Mouse (Mus musculus) heart, adult 9 months (tissue): ENCODE results near the gene Cbln3.

Experiments
- DNase-seq, 2 experiments: peaks; one replicate each; pipeline ENCODE4 v3.0.0; 2022; ENCODE audit warnings: low spot score in 2 of 2

Gene Cbln3

DNA sequence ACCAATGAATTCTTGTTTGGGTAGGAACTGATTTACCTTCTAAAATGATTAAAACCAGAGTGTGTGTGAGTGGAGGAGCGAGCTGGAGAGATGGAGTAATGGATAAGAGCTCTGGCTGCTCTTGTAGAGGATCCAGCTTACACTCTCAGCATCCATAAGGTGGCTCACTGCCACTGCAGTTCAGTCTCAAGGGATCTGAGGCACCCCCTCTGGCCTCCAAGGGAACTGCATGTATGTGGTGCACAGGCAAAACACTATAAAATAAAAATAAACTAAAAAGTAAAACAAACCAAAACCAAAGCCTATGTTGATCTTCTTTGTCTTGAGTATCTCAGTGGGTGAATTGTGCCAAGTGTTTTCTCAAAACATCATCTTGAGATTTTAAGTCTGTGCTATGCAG is 4.6 kb downstream of the Cbln3 start:
- DNase-seq, result peak in 1 of 2 experiments; percentile 54

DNA sequence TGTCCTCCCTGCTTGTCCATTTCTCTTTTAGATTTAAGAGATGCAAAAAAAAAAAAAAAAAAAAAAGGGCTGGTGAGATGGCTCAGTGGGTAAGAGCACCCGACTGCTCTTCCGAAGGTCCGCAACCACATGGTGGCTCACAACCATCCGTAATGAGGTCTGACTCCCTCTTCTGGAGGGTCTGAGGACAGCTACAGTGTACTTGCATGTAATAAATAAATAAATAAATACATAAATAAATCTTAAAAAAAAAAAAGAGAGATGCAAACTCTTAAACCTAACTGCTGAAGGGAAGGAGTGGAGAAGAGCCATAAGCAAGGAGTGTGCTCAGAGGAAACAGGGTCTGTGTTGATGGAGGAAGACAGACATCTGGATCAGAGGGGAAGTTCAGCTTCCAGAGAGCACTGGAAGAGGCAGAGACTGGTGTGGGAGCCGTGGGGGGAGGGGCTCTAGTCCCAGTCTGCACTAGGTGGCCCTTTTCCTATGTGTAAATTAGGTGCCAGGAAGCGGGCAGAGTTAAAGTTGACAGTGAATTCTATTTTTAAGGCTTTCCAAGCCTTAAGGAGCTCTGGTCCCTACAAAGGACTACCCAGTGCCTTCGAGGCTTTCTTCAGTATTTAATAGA is 5.8 kb downstream of the Cbln3 start:
- no peak for DNase-seq

DNA sequence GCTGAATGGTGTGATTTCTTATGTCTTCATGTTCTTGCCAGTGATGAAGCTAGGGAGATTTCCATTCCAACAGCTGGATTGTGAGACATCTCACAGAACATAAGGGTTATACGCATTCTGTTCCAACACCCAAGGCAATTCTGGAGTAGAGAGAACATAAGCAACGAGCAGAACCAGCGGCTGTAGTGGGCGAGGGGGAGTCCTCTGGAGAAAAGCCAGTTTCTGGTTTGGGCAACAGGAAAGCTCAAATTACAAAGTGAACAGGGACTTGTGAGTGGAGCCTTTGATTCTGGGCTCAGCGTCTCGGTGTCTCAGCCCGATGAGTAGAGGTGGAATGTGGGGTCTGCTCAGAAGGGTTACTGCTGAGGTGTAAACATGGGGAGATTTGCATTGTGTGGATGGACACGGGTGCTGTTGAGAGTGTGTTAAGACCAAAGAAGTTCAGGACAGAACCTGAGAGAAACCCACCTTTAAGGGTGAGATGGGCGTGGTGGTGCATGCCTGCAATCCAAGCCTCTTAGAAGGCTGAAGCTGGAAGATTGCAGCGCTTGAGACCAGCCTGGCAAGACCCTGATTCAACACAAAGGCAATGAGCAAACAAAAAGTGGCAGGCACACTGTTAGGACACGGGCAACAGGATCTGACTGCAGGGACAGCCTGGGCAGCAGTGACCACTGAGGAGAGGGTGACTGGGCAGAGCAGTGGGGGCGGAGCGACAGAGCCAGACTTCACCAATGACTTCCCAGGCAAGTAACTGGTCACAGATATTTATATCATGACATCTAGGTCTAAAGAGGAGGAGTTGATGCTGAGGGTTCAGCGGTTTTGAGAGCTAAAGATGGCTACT is 6.5 kb downstream of the Cbln3 start:
- DNase-seq, result no peak

GRCm38 (mm10) chr14:55873714-55874683 is 10.2 kb downstream of the Cbln3 start:
- DNase-seq, result peak in 1 of 2 experiments; percentile 69

- no peak for DNase-seq
Measured at GRCm38 (mm10) chr14:55873242-55873713, 10.9 kb downstream of the Cbln3 start.

- no peak for DNase-seq
Measured at GRCm38 (mm10) chr14:55872551-55872950, 11.6 kb downstream of the Cbln3 start.

GRCm38 (mm10) chr14:55872039-55872438 is 12.2 kb downstream of the Cbln3 start:
- DNase-seq, result no peak

DNA sequence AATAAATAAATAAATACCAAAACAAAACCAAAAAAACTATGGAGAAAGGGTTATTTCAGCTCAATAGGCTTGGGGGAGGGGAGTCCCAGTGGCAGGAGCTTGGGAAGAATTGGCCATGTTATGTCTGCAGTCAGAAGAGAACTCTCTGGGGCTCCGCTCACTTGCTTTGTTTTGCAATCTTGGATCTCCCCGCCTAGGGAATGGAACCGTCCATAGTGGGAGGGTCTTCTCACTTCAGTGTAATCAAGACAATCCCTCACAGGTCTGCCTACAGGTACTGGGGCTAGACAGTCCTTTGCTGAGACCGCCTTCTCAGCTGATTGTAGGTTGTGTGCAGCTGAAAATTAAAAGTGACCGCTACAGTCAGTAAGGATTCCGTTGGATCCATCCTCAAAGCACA is 14.7 kb downstream of the Cbln3 start:
- no peak for DNase-seq

- no peak for DNase-seq
Measured at GRCm38 (mm10) chr14:55868230-55869026, 15.8 kb downstream of the Cbln3 start.

DNA sequence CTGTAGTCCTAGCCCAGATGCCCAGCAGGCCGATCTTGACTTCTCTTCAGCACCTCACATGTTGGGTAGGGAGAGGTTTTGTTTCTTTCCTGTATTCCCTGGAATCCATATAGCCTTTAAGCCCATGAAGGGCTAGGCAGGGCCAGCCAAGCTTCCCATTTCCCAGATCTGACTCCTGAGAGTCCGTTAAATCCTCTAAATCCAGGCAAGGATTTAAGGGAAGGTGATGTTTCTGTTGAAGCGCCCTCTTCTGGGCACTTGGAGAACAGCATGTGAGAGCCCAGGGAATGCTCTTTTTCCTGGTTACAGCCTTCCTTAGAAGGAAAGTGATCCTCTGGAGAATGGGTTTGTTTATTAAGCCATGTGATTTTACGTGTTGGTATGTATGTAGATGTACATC is 17.2 kb downstream of the Cbln3 start:
- DNase-seq, result peak in 1 of 2 experiments; percentile 54

DNA sequence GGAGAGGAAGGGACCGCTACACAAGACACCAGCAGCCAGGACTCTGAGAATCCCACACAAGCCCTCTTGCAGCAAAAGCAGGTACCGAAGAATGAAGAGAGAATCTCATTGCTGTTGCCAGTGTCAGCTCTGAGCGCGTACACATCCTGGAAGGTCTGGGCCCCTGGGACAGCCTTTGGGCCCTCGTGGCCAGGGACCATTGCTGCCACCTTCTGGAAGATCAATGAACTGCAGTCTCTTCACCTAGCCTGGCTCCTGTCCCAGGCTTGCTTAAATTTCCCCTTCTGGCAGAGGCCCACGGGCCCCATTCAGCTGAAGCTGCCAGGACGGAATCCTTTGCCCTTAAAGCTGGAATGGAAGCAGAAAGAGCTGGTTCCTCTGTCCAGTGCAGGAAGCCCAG is 20.4 kb downstream of the Cbln3 start:
- peak; percentile 62 to 79 for DNase-seq

DNA sequence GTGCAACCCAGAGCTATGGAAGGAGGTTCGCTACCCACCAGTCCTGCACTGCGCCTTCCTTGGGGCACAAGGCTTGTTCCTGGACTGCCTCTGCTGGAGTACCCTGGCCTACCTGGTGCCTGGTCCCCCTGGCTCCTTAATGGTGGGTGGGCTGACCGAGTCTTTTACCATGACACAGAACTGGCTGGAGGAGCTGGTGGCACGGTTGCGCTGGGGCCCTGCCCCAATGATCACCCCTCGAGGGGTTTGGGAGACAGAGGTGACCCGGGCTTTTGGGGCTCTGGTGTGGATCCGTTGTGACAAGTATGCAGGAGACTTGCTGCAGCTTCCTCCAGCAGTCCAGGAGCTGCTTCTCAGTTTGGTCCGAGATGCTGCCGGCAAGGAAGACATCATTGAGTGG is 21.2 kb downstream of the Cbln3 start:
- DNase-seq, result no peak

DNA sequence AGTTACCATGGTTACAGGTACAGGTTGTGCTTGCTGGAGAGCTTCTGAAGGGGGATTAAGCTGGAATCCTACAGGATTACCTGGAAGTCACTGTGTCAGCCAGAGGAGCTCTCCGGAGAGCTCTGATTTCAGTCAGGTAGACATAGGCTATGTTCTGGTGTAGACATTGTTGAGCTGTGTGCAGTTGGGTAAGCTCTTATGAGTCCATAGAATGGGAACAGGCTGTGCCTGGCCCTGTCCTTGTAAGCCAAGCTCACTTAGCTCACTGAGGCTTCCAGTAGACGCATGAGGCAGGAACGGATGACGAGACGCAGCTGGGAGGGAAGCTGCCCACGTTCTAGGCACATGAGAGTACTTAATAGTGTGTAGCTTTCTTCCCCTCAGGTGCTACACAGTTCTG is 22.0 kb downstream of the Cbln3 start:
- no peak for DNase-seq

- DNase-seq, result no peak
Measured at GRCm38 (mm10) chr14:55857588-55857987, 26.6 kb downstream of the Cbln3 start.

GRCm38 (mm10) chr14:55855101-55855561 is 29.1 kb downstream of the Cbln3 start:
- peak; percentile 32 to 44 for DNase-seq

- DNase-seq, result no peak
Measured at GRCm38 (mm10) chr14:55854406-55855100, 29.6 kb downstream of the Cbln3 start.

DNA sequence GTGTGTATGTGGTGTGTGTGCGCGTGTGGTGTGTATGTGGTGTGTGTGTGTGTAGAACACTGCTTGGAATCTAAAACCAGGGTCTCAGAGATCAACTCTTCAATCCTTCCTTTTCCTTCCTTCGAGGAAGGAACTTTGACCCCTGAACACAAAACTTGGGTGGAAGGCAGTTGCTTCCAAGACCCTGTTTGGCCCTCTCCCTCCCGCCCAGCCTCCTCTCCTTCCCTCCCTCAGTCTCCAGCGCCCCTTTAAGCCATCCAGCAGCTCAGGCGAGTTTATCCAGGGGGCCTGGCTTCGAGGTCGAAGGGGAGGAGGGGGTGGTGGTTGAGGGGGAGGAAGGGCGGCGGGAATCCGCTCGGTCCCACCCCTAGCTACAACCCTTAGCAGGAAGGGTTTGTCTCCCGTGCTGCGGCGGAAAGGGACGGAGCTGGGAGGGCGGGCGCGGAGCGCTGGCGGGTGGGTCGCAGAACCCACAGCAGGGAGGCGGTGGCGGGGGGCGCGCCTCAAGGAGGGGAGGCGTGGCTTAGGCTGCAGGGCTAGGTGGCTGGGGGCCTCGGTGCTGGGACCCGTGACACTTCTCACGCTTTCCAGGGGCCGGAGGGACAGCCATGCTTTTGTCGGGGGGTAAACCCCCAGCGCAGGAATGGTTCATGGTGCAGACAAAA is 30.4 kb downstream of the Cbln3 start, which contains the start of gene Nynrin:
Gene Nynrin, plus strand, starts transcription at position 390 of the 665 bp plus-strand sequence.
- DNase-seq, result peak; percentile 67 to 76

DNA sequence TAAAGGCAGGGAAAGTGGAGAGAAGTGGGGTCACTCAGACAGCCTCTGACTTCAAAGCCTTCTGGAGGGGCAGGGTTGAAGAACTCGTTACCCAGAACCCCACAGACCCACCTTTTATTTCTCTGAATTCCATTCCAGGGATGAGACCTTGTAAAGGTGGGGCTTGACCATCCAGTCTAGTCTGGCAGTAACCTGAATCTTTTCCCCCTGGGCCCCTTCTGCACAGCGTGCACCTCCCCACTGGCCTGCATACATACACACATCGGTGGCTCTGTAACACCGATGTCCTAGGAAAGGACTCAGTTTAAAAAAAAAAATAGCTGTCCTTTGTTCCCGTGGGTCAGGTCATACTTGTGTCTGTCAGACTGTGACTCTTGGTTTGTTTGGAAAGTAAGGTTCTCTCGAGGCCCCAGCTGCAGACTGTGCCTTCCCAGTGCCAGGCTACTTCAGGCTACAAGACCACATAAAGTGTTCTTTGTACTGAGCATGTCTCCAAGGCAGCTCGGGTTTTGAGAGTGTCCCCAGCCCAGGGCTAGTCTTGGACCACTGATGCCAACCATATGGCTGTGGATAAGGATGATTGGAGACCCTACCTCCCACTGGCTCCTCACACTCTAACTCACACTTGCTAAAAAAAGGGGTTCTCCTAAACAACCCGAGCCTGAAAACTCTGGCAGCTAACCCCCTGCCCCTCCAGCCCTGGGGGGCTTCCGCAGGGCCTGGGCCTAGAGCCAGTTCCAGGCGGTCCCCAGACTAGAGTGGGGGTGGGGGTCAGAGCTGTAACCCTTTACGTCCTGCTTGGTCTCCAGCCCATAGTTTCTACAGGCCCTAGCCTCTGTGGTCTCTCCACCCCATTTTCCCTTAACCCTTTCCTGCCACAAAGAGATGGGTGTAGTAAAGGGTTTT is 31.3 kb downstream of the Cbln3 start:
- no peak for DNase-seq

GRCm38 (mm10) chr14:55850885-55851284 is 33.3 kb downstream of the Cbln3 start:
- DNase-seq, result no peak
